Mouse (Mus musculus): ENCODE measurements at regions not wholly inside any gene's neighbourhood (a gene's known extent, or its start where the extent isn't known, plus 50 kb on each side); places are given as distances from the start of the nearest gene placed in this dataset.

DNA sequence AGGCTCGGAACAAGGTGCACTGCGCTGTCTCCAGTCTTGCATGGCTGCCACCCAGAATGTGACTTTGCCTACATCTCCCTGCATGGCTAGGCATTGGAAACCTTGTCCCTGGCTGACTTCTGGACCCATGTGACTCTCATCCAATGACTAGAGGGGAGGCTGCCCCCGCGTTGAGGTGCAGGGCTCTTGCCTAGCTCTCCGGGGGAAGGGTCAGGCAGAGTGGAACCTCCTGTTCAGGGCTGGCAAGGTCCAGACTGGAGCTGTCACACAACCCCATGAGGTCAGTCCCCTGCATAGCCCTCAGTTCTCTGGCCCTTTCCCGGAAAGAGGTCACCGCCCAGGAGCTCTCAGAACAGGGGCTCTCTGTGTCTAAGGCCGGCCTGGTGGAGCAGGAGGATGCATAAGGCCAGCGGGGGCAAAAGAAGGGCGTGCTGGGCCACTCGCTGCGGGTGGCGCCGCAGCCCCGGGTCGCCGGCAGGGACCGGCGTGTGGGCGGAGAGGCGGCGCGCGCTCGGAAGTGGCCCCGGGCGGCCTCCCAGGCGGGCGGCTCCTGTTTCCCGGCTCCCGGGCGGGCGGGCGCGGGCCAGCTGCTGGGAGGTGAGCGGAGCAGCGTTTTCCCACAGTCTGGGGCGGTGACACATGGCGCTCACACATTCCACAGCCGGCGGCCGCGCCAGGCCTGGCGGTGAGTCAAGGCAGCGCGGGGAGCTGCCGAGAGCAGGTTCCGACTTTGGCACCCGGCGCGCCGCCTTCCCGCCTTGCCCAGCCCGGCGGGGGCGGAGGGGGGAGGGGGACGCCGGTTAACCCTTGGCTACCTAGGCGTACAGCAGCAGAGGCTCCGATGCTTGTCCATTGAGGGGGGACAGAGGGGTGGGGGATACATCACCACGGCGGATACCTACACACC is 55.5 kb upstream of the Hes1 start:
- under 1% methylated on average over 60 of the region's 62 CpGs for whole genome bisulfite sequencing
- Histone ChIP-seq H3K36me3 (ENCODE audit: control insufficient read depth, insufficient read depth) (no peaks in the 10 kb centered on the region), H3K4me1 (ENCODE audit: control insufficient read depth, insufficient read depth, low read length) (peaks cover 26% of the 10 kb centered on the region), H3K4me3 (ENCODE audit: low read length) (peak overlapping the region; percentile 64), H3K27ac (ENCODE audit: low read length) (peak overlapping the region; percentile 96), H3K9me3 (replicated peaks; ENCODE audit: control insufficient read depth, low read length) (no peaks in the 10 kb centered on the region), H3K9ac (ENCODE audit: low read length) (peak overlapping the region; percentile 82), H3K27me3 (ENCODE audit: control insufficient read depth, insufficient read depth, low read length) (peaks cover 6% of the 10 kb centered on the region), H3K4me2 (ENCODE audit: low read depth, low read length) (peak overlapping the region; percentile 96)
- ATAC-seq (replicated peaks; ENCODE audit: extremely low read depth, insufficient read depth, low FRiP score), result peak; percentile 97

DNA sequence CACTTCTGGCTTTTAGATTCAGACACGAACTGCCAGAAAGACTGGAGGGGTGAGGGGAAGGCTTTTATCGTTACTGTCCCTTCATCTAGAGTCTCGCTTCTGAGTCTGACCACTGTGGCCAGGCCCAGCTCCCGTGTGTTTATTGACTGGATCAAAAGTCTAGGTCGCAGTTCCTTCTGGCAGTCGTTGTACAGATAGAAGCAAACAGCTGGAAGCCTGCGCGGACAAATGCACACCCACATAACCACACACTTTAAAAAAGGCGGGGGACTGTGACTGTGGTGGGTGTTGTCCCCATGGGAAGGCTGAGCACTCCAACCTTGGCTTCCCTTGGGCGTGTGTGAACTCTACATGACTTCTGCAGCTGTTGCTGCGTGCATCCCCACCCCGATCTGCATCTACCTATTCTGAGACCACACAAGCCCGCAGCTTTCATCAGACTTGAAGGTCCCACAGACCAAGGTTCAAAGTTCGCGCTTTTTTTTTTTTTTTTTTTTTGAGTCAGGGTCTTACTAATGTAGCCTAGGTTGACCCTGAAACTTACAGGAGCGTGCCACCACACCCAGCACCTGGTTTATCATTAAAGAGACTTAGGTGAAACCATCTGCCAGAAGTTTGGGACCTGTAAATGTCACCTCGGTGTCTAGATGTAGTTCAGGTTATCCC is 54.5 kb upstream of the Hes1 start:
- H3K27me3 ChIP-seq (ENCODE audit: control insufficient read depth, insufficient read depth, low read length), result peaks cover 6% of the 10 kb centered on the region
- H3K4me2 ChIP-seq (ENCODE audit: low read depth, low read length), result peak overlapping the region; percentile 96
- ATAC-seq (replicated peaks; ENCODE audit: extremely low read depth, insufficient read depth, low FRiP score), result no peak
- H3K27ac ChIP-seq (ENCODE audit: low read length), result peak overlapping the region; percentile 96
- peak overlapping the region; percentile 64 for H3K4me3 ChIP-seq (ENCODE audit: low read length)
- no peaks in the 10 kb centered on the region for H3K36me3 ChIP-seq (ENCODE audit: control insufficient read depth, insufficient read depth)
- no peaks in the 10 kb centered on the region for H3K9me3 ChIP-seq (replicated peaks; ENCODE audit: control insufficient read depth, low read length)
- H3K4me1 ChIP-seq (ENCODE audit: control insufficient read depth, insufficient read depth, low read length), result peaks cover 26% of the 10 kb centered on the region
- WGBS, result 20% methylated on average over 17 of the region's 17 CpGs
- peak overlapping the region; percentile 82 for H3K9ac ChIP-seq (ENCODE audit: low read length)

DNA sequence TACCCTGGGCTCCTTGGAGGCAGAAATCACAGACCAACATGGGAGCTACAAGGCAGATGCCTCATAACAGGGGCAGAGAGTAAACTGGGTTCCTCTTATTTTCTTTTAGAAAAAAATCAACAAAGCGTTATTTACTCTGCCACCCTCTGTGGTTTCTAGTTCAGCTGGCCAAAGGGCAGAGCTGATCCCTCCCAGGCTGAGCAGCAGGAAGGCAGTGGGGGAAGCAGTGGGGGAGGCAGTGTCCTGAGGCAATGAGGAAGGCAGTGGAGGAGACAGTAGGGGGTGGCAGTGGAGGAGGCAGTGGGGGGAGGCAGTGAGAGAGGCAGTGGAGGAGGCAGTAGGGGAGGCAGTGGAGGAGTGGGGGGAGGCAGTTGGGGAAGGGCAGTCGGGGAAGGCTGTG is 51.1 kb upstream of the Hes1 start:
- H3K9ac ChIP-seq (ENCODE audit: low read length), result no peak overlapping the region
- H3K27me3 ChIP-seq (ENCODE audit: control insufficient read depth, insufficient read depth, low read length), result no peaks in the 10 kb centered on the region
- WGBS, result 38% methylated on average over 2 of the region's 2 CpGs
- no peak overlapping the region for H3K4me3 ChIP-seq (ENCODE audit: low read length)
- H3K4me1 ChIP-seq (ENCODE audit: control insufficient read depth, insufficient read depth, low read length), result peaks cover 13% of the 10 kb centered on the region
- H3K4me2 ChIP-seq (ENCODE audit: low read depth, low read length), result no peak overlapping the region
- H3K36me3 ChIP-seq (ENCODE audit: control insufficient read depth, insufficient read depth), result no peaks in the 10 kb centered on the region
- H3K9me3 ChIP-seq (replicated peaks; ENCODE audit: control insufficient read depth, low read length), result no peaks in the 10 kb centered on the region
- H3K27ac ChIP-seq (ENCODE audit: low read length), result no peak overlapping the region
- no peak for ATAC-seq (replicated peaks; ENCODE audit: extremely low read depth, insufficient read depth, low FRiP score)

DNA sequence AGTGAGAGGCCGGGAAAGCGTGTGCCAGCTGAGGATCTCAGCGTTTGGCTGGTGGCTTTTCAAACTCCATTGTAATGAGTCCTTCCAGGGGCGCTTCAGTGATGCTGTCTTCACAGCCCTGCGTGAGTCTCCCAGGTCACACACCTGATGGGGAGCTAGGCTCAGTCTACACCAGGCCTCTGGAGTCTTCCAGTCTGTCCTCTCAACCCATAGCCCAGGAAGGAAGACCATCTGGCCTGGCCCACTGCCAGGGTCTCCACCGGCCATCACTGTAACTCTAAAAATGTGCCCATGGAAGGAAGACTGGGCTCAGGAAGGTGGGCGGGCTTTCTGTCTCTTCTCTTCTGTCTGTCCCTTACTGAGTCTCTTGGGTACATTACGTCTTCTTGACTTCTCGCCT is 50.2 kb upstream of the Hes1 start:
- no peak for ATAC-seq (replicated peaks; ENCODE audit: extremely low read depth, insufficient read depth, low FRiP score)
- no peak overlapping the region for H3K27ac ChIP-seq (ENCODE audit: low read length)
- H3K4me1 ChIP-seq (ENCODE audit: control insufficient read depth, insufficient read depth, low read length), result peaks cover 8% of the 10 kb centered on the region
- no peaks in the 10 kb centered on the region for H3K9me3 ChIP-seq (replicated peaks; ENCODE audit: control insufficient read depth, low read length)
- H3K9ac ChIP-seq (ENCODE audit: low read length), result no peak overlapping the region
- 81% methylated on average over 9 of the region's 9 CpGs for WGBS
- no peaks in the 10 kb centered on the region for H3K36me3 ChIP-seq (ENCODE audit: control insufficient read depth, insufficient read depth)
- no peak overlapping the region for H3K4me3 ChIP-seq (ENCODE audit: low read length)
- no peaks in the 10 kb centered on the region for H3K27me3 ChIP-seq (ENCODE audit: control insufficient read depth, insufficient read depth, low read length)
- no peak overlapping the region for H3K4me2 ChIP-seq (ENCODE audit: low read depth, low read length)

Data from heart, embryonic 16.5 days (tissue).